Mouse (Mus musculus) embryonic facial prominence, embryonic 15.5 days (tissue): Measurements from ENCODE around the gene Syk. TPM values are rescaled to one million over a fixed set of nuclear protein-coding genes. Genes with fewer than 3 reads are reported as not detected.

Experiments
- ATAC-seq: fragments of 200-750 bp; cut with Nextera tagmentation; 2 replicates; pipeline ENCODE4 v1.8.0; 2017; ENCODE audit warnings: low read depth, moderate TSS enrichment; ENCODE audit not compliant: insufficient number of reproducible peaks, low FRiP score, low TSS enrichment
- H3K27ac ChIP-seq: fragments of 300-500 bp; sonication (generic); replicated peaks from 2 replicates; pipeline ENCODE4 v1.5.1; 2015; ENCODE audit warnings: mild to moderate bottlenecking, inconsistent platforms
- H3K27me3 ChIP-seq: fragments of 300-500 bp; sonication (generic); 2 replicates; pipeline ENCODE4 v1.6.1; 2015; ENCODE audit warnings: inconsistent platforms
- H3K36me3 ChIP-seq: fragments of 300-500 bp; sonication (generic); 2 replicates; pipeline ENCODE4 v1.6.1; 2015; ENCODE audit warnings: mild to moderate bottlenecking, inconsistent platforms
- H3K4me1 ChIP-seq: fragments of 300-500 bp; sonication (generic); 2 replicates; pipeline ENCODE4 v1.6.1; 2015; ENCODE audit warnings: inconsistent platforms
- H3K4me2 ChIP-seq: fragments of 300-500 bp; sonication (generic); replicated peaks from 2 replicates; pipeline ENCODE4 v1.6.1; 2015; ENCODE audit warnings: mild to moderate bottlenecking, inconsistent platforms
- H3K4me3 ChIP-seq: fragments of 300-500 bp; sonication (generic); replicated peaks from 2 replicates; pipeline ENCODE4 v1.5.1; 2015; ENCODE audit warnings: mild to moderate bottlenecking, inconsistent platforms
- H3K9ac ChIP-seq: fragments of 300-500 bp; sonication (generic); 2 replicates; pipeline ENCODE4 v1.6.1; 2015; ENCODE audit warnings: inconsistent platforms
- H3K9me3 ChIP-seq: fragments of 300-500 bp; sonication (generic); replicated peaks from 2 replicates; pipeline ENCODE4 v1.6.1; 2016; ENCODE audit warnings: inconsistent platforms
- WGBS: fragments of 180-500 bp; shearing (Covaris S2); methylation state at CpG from one replicate; pipeline ENCODE4 v1.1.7; 2015; 5-methylcytosine and 5-hydroxymethylcytosine counted together
- polyA plus RNA-seq: library from polyadenylated mRNA; unstranded; fragments of >200 nt; fragmentation: Nextera tagmentation; extraction: Ambion mirVana; gene quantifications from 2 replicates; pipeline ENCODE4 v1.2.1, GENCODE M21; 2015

Syk gene
- polyA plus RNA-seq, 1 experiment from 2014 or later: 3.0 TPM

DNA sequence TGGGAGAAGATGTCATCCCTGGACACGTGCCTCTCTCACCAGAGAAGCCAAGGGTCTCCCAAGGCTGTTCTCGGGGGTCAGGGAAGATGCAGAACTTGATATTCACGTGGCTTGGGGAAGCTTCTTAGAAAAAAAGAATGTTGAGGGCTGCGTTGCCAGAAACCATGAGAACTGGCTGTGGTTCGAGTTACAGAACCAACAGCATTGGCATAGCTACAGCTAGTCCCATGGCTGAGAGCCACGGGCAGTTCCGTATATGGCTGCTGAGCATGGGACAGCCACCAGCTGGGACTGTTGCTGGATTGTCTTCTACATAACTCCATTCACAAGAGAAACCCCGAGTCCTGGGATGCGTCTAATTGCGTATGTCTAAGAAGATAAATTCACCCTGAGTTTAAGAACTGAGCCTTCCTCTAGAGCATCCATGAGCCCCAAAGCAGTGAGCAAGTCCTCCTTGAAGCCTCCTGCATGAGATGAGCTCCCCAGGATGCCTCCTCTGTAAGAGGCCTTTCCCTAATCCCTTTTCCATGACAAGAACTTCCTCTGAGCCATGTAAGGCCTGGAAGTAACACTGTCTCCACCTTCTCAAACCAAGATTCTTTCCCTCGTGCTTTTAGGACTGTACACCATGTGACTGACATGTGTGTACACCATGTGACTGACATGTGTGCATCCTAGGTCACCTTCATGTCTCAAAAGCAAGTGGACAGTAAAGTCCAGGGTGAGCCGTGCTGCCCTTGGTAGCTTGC is 71.3 kb downstream of the Syk start:
- H3K9me3 ChIP-seq: no peaks in the 10 kb centered on the region
- ATAC-seq: no peak
- no peak overlapping the region for H3K9ac ChIP-seq
- H3K4me1 ChIP-seq: peaks cover 10% of the 10 kb centered on the region
- no peak overlapping the region for H3K4me2 ChIP-seq
- no peaks in the 10 kb centered on the region for H3K36me3 ChIP-seq
- 56% methylated on average over 12 of the region's 12 CpGs for WGBS
- no peak overlapping the region for H3K4me3 ChIP-seq
- no peak overlapping the region for H3K27ac ChIP-seq
- H3K27me3 ChIP-seq: peaks cover 3% of the 10 kb centered on the region; the same call in 1 of the 2 replicates

DNA sequence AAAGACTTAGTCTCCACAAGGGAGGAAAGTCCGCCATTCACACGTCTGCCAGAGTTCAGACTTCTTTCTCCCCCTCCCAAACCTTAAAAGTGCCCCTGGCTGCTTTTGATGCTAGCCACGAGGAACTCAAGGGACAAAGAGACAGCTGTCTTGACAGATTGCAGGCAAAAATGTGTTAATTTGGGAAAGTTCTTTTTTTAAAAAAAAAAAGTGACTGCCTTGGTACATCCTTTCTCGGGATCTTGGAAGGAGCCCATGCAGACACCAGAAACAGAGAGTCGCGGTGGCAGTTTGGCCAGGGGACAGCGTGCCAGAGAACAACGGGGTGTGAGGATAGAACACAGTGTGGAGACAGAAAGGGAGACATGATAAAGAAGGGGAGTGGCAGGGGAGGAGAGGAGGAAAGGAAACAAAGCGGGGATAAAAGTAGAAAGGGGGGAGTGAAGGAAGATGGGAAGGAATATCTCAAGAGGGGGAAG is 71.9 kb downstream of the Syk start:
- WGBS: 46% methylated on average over 9 of the region's 9 CpGs
- H3K27ac ChIP-seq: no peak overlapping the region
- H3K9me3 ChIP-seq: no peaks in the 10 kb centered on the region
- no peak overlapping the region for H3K4me3 ChIP-seq
- peaks cover 3% of the 10 kb centered on the region; the same call in 1 of the 2 replicates for H3K27me3 ChIP-seq
- no peak overlapping the region for H3K4me2 ChIP-seq
- H3K9ac ChIP-seq: no peak overlapping the region
- no peak for ATAC-seq
- no peaks in the 10 kb centered on the region for H3K36me3 ChIP-seq
- peaks cover 10% of the 10 kb centered on the region for H3K4me1 ChIP-seq

DNA sequence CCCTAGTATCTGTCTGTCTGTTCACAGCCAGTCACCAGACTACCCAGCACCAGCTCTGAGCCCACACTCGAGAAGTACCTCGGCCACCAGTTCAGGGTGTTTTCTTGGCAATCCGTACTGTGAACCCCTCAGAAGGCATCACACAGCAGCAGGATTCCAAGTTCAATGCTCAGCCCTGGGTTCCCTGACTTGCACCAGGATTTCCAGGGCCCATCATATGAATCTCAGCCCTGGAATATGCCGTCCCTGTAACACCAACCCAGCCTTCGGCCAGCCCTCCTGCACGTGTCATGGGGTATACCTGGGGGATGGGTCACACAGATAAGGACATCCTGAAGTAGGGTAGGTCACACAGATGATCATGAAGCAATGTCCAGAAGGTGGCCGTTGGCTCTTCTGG is 75.0 kb downstream of the Syk start:
- Histone ChIP-seq H3K9ac (no peak overlapping the region), H3K4me2 (no peak overlapping the region), H3K4me1 (peaks cover 10% of the 10 kb centered on the region), H3K27ac (no peak overlapping the region), H3K27me3 (peaks cover 3% of the 10 kb centered on the region; the same call in 1 of the 2 replicates), H3K9me3 (no peaks in the 10 kb centered on the region), H3K36me3 (no peaks in the 10 kb centered on the region), H3K4me3 (no peak overlapping the region)
- no peak for ATAC-seq
- 85% methylated on average over 7 of the region's 7 CpGs for WGBS

DNA sequence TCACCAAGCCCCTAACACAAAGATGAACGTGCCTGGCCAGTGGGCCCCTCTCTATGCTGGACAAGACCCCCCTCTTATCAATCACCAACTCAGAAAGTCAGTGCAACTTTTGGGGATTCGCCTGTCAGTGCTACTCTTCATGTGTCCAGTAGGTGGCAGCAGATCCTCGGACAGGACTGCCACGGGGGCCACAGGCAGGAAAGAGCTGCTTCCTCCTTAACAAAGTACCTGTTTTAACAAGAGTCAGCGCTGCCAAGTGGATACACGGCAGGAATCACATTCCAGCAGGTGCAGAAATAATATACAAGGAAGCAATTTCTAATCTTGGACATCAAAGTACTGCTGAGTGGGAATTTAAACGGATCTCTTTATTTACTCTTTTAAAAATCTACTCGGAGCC is 75.5 kb downstream of the Syk start:
- peaks cover 3% of the 10 kb centered on the region; the same call in 1 of the 2 replicates for H3K27me3 ChIP-seq
- H3K9me3 ChIP-seq: no peaks in the 10 kb centered on the region
- no peak overlapping the region for H3K27ac ChIP-seq
- no peaks in the 10 kb centered on the region for H3K36me3 ChIP-seq
- WGBS: 8% methylated on average over 8 of the region's 8 CpGs
- no peak for ATAC-seq
- H3K4me1 ChIP-seq: peaks cover 10% of the 10 kb centered on the region
- H3K4me3 ChIP-seq: no peak overlapping the region
- H3K9ac ChIP-seq: no peak overlapping the region
- H3K4me2 ChIP-seq: no peak overlapping the region

DNA sequence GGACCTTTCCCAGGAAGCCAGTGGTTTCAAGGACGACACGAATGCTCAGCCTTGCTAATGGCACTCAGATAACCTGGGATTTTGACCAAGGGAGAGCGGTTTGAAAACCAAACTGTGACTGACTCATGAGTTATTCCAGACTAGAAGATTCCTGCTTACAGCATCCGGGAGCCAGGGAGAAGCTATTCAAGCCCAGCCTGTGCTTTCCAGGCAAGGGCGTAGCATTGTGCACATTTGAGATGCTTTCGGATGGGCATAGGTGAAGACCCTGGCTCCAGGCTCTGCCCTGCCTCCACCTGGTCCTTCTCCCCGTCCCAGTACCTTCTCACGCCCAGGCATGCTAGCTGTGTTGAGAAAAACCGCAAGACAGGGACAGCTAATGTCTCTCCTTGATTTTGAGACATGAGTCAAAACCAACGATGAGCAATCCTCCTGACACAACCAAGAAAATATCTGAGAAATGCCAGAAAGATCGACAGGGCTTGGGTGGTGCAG is 76.2 kb downstream of the Syk start:
- H3K27ac ChIP-seq: no peak overlapping the region
- H3K36me3 ChIP-seq: no peaks in the 10 kb centered on the region
- H3K9me3 ChIP-seq: no peaks in the 10 kb centered on the region
- peaks cover 5% of the 10 kb centered on the region for H3K4me1 ChIP-seq
- no peak overlapping the region for H3K4me2 ChIP-seq
- WGBS: 70% methylated on average over 11 of the region's 11 CpGs
- no peak overlapping the region for H3K4me3 ChIP-seq
- ATAC-seq: no peak
- peaks cover 2% of the 10 kb centered on the region; the same call in 1 of the 2 replicates for H3K27me3 ChIP-seq
- H3K9ac ChIP-seq: no peak overlapping the region

DNA sequence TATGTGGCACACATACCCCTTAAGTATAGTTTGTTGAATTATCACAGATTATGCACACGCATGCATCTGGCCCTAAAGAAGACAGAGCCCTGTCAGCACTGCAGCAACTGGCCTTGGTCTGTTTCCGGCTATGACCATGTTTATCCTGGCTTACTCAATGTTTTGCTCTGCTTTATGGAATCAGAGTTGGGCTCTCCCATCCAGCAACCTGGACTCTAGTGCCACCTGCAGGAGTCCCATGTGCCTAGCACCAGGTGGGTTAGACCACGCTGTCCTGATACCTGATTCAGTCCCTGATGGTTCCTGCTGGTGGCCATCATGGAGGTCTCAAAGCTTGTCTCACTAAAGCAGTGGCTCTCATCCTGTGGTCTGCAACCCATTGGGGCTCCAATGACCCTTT is 86.9 kb downstream of the Syk start:
- Histone ChIP-seq H3K4me2 (no peak overlapping the region), H3K36me3 (no peaks in the 10 kb centered on the region), H3K27me3 (no peaks in the 10 kb centered on the region), H3K9me3 (no peaks in the 10 kb centered on the region), H3K9ac (no peak overlapping the region), H3K4me1 (no peaks in the 10 kb centered on the region), H3K27ac (no peak overlapping the region), H3K4me3 (no peak overlapping the region)
- no peak for ATAC-seq
- WGBS: 61% methylated on average over 3 of the region's 3 CpGs

DNA sequence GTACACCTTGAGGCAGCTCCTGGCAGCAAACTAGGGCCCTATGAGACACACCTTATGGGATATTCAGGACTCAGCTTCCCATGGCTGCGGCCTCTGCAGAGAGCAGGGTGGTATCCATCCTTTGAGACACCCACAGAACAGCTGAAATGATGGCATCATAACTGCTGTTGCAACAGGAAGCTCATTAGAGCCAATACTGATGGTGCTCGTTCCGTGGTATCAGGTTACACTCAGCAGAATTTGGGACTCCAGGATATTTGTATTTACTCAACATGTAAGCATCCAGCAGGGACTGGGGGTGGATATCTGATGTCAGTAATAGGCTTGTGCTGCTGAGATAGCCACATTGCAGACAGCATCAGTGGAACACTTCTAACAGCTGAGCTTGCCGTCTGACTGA is 90.3 kb downstream of the Syk start:
- H3K4me1 ChIP-seq: no peaks in the 10 kb centered on the region
- no peak overlapping the region for H3K4me3 ChIP-seq
- no peak overlapping the region for H3K9ac ChIP-seq
- H3K4me2 ChIP-seq: no peak overlapping the region
- no peaks in the 10 kb centered on the region for H3K27me3 ChIP-seq
- WGBS: 33% methylated on average over 4 of the region's 4 CpGs
- H3K27ac ChIP-seq: no peak overlapping the region
- H3K9me3 ChIP-seq: no peaks in the 10 kb centered on the region
- no peaks in the 10 kb centered on the region for H3K36me3 ChIP-seq
- no peak for ATAC-seq

DNA sequence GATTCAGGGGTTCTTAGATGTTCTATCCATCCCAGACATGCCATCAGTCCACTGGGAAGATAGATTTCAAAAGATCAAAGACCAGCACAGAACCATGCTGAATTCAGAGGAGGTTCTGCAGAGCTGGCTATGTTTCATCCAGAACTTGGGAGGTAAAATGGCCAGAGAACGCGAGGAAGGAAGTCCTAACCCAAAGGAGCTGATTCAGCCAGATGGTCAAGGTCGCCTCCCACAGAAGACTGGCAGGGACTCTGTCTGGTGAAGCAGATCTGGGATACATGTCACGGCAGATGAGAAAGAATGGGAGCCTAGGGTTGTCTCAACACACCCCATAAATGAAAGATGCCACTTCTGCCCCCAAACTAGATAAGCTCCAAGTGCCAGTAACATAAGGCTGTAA is 90.9 kb downstream of the Syk start:
- Histone ChIP-seq H3K4me2 (no peak overlapping the region), H3K4me1 (no peaks in the 10 kb centered on the region), H3K36me3 (no peaks in the 10 kb centered on the region), H3K4me3 (no peak overlapping the region), H3K27me3 (no peaks in the 10 kb centered on the region), H3K9me3 (no peaks in the 10 kb centered on the region), H3K9ac (no peak overlapping the region), H3K27ac (no peak overlapping the region)
- no peak for ATAC-seq
- 61% methylated on average over 4 of the region's 4 CpGs for WGBS

DNA sequence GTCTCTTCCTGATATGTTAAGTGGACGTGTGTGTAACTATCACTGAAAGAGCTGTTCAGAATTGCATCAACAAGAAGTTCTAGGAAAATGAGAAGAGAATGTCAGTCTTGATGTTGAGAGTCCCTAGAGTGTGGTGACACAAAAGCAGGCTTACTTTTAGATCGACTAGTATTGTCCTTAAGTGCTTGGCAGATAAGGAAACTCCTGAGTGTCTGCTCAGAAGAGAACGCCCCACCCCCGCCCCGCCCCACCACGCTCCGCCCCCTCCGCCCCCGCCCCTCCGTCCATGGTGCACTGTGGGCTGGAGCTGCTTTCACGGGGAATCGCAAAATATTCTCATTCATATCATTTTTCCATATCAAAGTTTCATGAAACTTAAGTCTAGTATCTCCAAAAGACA is 91.9 kb downstream of the Syk start:
- H3K4me1 ChIP-seq: 0 out of 2 replicates have a peak, but pooled peaks cover 3% of the 10 kb centered on the region
- H3K4me2 ChIP-seq: no peak overlapping the region
- 52% methylated on average over 12 of the region's 12 CpGs for WGBS
- H3K27me3 ChIP-seq: no peaks in the 10 kb centered on the region
- no peaks in the 10 kb centered on the region for H3K9me3 ChIP-seq
- ATAC-seq: no peak
- H3K9ac ChIP-seq: no peak overlapping the region
- H3K36me3 ChIP-seq: no peaks in the 10 kb centered on the region
- no peak overlapping the region for H3K27ac ChIP-seq
- H3K4me3 ChIP-seq: no peak overlapping the region

DNA sequence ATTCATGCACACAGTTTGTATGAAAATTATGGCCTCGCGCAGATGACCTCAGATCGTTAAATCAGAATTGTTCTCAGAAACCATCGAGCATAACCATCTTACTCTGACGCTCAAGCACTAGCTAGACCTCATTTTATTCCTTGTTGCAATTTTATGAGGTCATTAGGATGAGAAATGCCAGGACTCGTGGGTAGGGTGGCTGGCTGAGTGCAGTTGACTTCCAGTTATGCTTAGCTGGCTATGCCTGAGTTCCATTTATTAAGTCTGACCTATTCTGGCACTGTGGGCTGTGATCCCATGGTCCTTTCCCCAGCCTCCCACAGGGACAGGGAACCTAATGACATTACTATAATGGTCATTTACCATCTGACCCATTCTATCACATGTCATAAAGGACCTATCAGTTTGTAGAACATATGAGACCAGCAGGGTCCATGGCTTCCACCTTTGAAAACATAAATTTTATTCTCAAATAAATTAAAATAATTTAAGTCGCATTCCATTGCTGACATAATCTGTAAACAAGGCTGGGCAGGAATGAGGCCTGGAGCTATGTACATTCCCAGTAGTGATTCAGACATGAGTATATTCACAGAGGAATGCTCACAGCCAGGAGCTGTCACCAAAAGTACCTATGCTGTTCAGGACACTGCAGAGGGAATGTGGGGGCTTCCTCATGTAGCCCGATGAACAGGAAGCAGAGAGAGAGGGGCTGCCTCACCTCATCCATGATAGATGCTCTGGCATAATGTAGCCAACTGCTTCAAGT is 92.7 kb downstream of the Syk start:
- no peak overlapping the region for H3K4me2 ChIP-seq
- H3K9ac ChIP-seq: no peak overlapping the region
- no peaks in the 10 kb centered on the region for H3K9me3 ChIP-seq
- no peaks in the 10 kb centered on the region for H3K36me3 ChIP-seq
- peaks cover 6% of the 10 kb centered on the region; the same call in 1 of the 2 replicates for H3K4me1 ChIP-seq
- H3K4me3 ChIP-seq: no peak overlapping the region
- ATAC-seq: no peak
- H3K27me3 ChIP-seq: no peaks in the 10 kb centered on the region
- 63% methylated on average over 8 of the region's 8 CpGs for WGBS
- H3K27ac ChIP-seq: no peak overlapping the region

DNA sequence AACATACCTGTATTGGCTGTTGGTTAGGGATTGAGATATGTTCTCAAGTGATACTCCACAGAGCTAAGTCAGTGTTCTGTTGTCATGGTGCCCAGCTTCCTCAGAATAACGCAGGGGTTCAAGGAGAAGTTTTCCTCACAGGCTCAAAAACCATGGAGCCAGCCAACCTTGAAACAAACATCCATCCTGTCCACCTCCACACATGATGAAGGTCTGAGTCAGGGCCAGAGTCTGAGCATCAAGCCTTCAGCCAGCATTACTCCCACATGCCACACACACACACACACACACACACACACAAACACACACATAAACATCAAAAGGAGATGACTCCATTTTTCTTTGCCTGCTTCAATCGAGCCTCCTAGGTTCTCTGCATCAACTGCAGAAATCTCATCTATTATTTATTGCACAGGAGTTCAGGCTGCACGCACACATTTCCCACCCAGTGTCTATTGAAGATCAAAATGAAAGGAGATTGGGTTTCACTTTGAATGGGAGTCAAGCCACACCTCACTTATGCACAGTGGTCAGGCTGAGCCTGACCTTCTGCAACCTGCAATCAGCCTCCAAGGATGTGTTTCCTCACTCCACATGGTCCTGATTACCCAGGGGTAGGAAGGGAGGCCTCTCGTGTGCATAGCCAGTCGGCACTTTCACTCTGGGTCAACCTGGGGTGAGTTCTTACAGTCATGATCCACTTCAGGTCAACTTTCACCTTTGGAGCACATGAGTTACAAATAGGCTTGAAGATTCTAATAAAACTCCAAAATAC is 93.9 kb downstream of the Syk start:
- H3K36me3 ChIP-seq: no peaks in the 10 kb centered on the region
- H3K9ac ChIP-seq: no peak overlapping the region
- no peaks in the 10 kb centered on the region for H3K9me3 ChIP-seq
- H3K27me3 ChIP-seq: no peaks in the 10 kb centered on the region
- 34% methylated on average over 5 of the region's 5 CpGs for WGBS
- no peak overlapping the region for H3K4me3 ChIP-seq
- H3K4me2 ChIP-seq: no peak overlapping the region
- H3K27ac ChIP-seq: no peak overlapping the region
- H3K4me1 ChIP-seq: peaks cover 6% of the 10 kb centered on the region; the same call in 1 of the 2 replicates
- ATAC-seq: no peak
